Mouse (Mus musculus): ENCODE results near the gene Tmc6.

DNA sequence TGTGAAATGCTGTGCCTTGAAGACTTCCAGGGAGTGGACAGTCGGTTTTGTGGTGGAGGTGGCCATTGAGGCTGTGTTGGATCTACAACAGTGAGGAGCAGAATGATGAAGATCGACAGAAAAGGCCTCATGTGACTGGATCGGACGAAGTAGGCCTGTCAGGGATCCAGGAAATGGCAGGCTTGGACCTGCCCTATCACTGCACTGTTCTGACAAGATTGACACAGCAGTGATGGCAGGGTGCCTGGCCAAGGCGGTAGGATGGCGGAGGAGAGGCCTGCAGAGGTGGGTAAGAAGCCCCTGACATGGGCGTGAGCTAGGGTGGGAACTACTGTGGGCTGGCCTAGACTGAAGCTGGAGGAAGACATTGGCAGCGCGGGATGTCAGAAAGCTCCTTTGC is 17.7 kb downstream of the Tmc6 start:
- no peak for TF ChIP-seq CTCF (IDR thresholded peaks at IDR 0.05; ENCODE audit: insufficient read depth, low read depth, low read length)
- TF ChIP-seq POLR2A (IDR thresholded peaks at IDR 0.05; ENCODE audit: insufficient read depth, low read depth, low read length) = no peak

All from olfactory bulb, adult 2 months (tissue).